Mouse (Mus musculus) telencephalon, adult 2 months (tissue): ENCODE data around the gene Cops7a.

Source experiments
- DNase-seq: peaks from one replicate; pipeline ENCODE4 v3.0.0-alpha.2; 2011; ENCODE audit warnings: low read depth, low spot score

The Cops7a gene

DNA sequence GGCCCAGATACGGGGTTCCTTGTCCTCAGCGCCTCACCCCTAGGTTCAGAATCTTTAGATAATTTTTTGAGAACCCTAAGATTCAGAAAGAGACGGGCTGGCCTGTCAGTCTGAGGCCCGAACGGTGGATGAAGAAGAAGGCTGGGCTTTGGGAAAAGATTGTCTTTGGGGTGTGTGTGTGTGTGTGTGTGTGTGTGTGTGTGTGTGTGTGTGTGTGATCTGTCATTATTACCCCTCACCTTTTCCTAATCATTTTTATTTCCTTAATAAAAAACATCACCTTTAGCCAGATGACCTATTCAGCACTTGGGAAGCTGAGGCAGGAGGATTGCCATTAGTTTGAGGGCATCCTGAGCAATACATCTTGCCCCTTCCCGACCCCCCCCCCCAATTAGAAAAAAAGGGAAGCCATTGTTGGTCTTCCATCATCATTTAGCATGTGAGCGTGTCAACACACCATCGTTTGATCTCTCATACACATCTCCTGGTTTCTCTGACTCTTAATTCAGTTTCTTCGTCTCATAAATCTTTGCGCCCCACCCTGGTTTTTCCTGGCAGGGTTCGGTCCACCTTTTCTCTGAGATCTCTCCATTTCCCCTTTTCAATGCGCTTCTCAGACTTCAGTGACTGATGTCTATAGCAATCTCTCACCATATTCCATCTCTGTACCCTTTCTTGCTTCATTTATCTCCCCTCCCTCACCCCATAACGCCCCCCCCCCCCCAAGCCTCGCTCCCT lies 46.3 kb downstream of the Cops7a start:
- no peak for DNase-seq

GRCm38 (mm10) chr6:124918331-124918690 lies 47.0 kb downstream of the Cops7a start:
- DNase-seq, result no peak

DNA sequence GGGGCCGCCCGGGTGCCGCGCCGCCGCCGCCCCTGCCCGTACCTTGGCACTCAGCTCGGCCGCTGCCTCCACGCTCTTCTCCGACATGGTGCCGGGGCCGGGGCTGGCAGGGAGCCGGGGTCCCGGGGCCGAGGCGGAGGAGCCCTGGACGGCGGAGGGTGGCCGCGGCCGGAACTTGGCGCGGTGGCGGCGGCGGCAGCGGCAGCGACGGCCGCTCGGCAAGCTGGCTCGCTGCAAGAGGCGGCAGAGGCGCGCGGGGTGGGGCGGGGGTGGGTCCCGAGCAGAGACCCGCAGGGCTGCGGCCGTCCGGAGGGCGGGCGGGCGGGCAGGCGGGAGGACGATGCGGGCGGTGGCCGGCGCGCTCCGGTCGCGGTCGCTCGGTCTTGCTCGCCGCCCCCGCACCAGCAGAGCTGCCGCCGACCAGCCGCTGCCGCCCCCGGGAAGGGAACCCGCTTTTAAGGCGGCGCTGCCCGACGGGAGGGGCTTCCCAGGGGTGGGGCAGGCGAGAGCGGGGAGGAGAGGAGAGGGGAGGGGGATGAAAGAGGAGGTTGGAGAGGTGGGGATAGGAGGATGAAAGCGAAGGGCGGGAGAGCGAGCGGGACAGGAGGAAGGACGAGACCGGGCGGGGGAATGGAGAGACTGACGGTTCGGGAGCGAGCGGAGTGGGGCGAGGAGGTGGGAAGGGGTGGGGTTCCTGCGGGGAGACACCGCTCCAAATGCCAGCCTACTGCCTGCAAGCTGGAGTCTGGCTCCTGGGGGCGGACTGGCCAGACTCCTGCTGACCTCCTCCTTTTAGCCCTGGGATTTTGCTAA lies 47.6 kb downstream of the Cops7a start:
- DNase-seq, result peak; percentile 97

GRCm38 (mm10) chr6:124916695-124917517 lies 48.4 kb downstream of the Cops7a start:
- DNase-seq, result no peak

DNA sequence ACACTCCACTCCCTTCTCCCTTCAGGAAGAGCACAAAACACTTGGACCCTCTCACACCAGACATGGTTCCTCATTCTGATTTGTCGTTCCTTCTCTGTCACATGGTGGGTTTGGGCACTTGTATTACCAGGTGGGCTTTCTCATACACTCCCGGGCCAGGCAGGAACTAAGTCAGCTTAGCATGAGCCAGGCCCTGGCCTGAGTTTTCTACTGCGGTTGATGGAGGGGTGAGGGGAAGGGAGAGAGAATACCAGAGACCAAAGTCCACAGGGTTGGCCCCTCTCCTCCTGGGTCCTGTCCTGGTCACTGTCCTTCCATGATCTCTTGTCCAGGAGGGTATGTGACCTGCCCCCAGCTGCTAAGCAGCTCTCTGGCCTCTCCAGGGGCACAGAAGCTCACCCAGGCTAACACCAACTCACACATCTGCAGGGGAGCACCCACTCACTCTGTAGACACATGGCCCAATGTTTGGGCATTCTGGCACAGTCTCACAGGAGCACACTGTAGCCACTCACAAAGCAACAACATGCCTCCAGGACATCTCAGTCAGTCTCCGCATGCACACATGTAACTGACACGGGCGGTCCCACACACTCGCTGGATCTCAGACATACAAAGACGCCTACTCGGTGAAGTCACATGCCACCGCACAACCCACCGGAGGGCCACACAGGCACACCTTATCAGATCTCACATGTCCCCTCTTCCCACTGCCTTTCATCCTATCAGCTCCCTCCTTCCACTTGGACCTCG lies 49.2 kb downstream of the Cops7a start:
- DNase-seq, result peak; percentile 83

DNA sequence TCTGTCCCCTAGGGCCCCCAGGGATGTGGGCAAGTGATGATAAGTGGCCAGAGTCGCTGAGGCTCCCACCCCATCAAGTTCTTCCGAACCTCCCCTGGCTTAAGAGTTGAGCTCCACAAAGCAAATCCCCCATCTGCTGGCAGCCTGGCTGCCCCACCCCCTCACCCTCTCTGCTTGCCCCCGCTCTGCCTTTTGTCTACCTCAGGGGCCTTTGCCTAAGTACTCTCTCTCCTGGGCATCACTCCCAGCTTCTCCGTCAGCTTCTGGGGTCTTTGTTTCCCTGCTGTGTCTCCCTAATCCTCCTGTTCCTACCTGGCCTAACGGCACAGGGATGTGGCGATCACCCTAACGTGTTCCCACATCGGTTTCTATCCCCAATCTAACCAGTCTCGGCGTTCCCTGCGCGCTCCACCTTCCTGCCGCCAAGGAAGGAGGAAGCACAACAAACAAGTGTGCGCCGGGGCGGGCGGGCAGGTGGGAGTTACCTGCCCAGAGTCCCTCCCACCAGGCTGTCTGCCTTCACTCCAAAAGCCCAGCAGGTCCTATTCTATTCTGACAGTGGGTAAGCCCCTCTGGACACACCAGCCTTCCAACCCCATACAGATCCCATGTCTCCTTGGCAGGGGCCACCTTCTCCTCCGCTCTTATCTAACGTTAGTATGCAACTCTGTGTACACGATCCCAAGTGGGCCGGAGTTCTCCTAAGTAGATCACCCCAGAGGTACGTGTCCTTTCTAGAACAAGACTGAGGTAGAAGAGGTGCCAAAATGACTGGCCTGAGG lies 50.0 kb downstream of the Cops7a start:
- no peak for DNase-seq

GRCm38 (mm10) chr6:124914511-124914910 lies 50.8 kb downstream of the Cops7a start:
- DNase-seq, result no peak

DNA sequence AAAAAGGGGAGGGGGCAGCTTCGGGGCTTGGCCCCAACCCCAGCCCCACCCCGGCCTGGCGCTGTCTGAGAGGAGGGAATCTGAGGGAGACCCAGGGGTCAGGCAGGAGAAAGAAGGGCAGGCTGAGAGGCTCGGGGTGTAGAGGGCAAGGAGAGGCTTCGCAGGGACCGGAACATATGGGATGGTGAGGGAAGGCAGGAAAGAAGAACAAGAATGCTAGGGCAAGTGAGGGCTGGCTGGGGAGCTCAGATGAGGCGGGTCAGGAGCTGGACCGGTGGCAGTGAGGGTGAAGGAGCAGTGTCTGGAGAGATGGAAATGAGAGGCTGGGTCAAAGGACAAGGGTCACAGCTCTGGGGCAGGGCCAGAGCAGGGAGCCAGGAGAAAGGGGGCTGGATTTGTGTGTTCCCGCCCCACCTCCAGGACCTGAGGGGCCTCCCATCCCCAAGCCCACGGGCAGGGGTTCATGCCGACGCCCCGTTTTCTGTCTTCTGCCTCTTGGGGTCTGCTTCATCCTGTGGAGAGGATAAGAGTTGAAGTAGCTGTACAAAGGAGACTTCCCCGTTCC lies 51.5 kb downstream of the Cops7a start:
- DNase-seq, result no peak

DNA sequence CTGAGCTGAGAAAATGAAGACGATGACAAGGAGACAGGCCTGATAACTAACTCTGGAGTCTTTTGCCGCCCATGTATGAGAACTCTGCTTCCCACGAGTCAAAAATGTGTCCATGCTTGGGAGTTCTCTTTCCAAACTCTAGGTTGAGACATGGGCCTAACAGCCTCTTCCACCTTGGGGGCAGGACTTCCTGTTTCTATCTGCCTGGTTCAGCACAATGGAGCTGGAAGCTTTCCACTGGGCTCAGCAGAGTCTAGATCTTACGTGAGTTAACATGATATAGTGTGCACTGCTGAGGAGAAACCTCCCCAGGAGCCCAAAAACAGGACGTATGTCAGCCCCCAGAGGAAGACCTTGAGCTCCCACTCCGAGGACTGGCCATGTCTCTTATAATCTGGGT lies 52.1 kb downstream of the Cops7a start:
- DNase-seq, result no peak

DNA sequence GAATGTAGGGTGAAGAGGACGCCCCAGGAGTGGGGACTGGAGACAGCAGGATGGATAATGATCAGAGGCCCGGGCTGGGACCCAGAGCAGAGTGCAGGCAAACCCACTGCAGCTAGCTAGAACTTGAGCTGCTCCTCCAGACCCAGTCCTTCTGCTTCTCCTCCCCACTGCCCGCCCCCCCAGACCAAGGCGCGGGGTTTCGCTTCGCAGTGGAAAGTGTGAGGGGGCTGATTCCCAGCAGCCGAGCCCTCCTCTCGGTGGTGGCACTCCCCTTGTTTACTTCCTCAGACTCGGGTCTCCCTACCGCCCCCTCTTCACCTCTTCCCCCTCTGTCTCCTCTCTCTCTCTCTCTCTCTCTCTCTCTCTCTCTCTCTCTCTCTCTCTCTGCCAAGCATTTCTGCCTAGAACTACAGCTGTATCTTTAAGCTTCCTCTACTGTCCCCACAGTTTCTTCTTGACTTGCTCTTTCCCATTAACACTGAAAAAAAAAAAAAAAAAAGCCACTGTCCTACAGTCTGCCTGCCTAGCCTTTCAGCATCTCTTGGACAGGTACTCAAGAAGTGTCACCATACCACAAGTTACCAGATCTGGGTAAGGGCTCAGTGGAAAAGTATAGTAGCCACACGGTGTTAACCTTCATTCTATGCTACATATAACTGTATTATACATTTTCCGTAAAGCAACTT lies 53.7 kb downstream of the Cops7a start, which contains the start of gene Lag3:
Lag3 (minus strand) TSS at position 173 of the 686 bp plus-strand sequence.
- no peak for DNase-seq

DNA sequence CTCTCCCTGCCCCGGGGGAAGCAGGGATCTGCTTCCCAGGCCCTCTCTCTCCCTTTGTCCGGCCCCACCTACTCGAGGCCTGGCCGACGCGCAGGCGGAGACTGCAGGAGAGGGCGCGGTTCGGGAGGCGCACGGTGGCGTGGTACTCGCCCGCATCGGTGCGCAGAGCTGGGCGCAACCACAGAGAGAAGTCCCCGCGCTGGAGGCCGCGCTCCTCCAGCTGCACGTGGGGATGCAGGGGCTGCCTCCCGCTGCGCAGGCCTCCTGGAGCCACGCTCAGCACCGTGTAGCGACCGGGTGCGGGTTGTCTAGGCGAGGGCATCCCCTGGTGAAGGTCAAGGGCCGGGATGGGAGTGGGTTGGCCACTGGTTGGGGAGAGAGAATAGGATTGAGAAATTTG lies 55.3 kb downstream of the Cops7a start:
- DNase-seq, result no peak
